Mouse (Mus musculus): ENCODE measurements around the gene Gm14698. TPM values are rescaled to one million over a fixed set of nuclear protein-coding genes. Genes with fewer than 3 reads are reported as not detected.
"Not testable (repeated sequence)": the region's sequence is repeated elsewhere in the genome, so short reads cannot be mapped to it uniquely, and the experiment has no call there.

Gm14698 gene
- 2.8 and 4.1 TPM in 2 replicates for polyA plus RNA-seq (2015; fragmentation: Nextera tagmentation; extraction: Ambion mirVana)

- not testable (repeated sequence) for DNase-seq (ENCODE audit: low spot score)
Observed at GRCm38 (mm10) chrX:68821059-68821458, at the start of gene Gm14698. Gene Gm14698 (plus strand): TSS chrX:68821093.

- DNase-seq (ENCODE audit: low spot score): not testable (repeated sequence)
Observed at GRCm38 (mm10) chrX:68820449-68820848, 444 bp upstream of the Gm14698 start.

- DNase-seq (ENCODE audit: low spot score): no peak
Observed at GRCm38 (mm10) chrX:68839548-68840444, 18.9 kb downstream of the Gm14698 start.

- no peak for DNase-seq (ENCODE audit: low spot score)
Observed at GRCm38 (mm10) chrX:68865145-68865544, 44.3 kb downstream of the Gm14698 start.

Other genes with a start within 250 kb of the Gm14698 start
- 35.6 and 43.4 TPM in 2 replicates for gene Fmr1, start 142.6 kb upstream of the Gm14698 start, polyA plus RNA-seq (2015; fragmentation: Nextera tagmentation; extraction: Ambion mirVana)
- not detected in 2 replicates for gene Fmr1nb, start 59.3 kb upstream of the Gm14698 start, polyA plus RNA-seq (2015; fragmentation: Nextera tagmentation; extraction: Ambion mirVana)
- gene Gm6812, start 72.0 kb downstream of the Gm14698 start, polyA plus RNA-seq (2015; fragmentation: Nextera tagmentation; extraction: Ambion mirVana): not detected in 2 replicates

All from thymus, postnatal 0 days (tissue).